Mouse (Mus musculus): ENCODE data around the gene Col4a3bp. TPM values are rescaled to one million over a fixed set of nuclear protein-coding genes. Genes with fewer than 3 reads are reported as not detected.
A peak's percentile ranks its signal among the peaks of the same experiment; 100 is the strongest.

Gene Col4a3bp
- total RNA-seq, 2 experiments from 2014 or later: 30.3 to 36.5 TPM

- no peak for DNase-seq
Observed at GRCm38 (mm10) chr13:96541381-96541780, 1.0 kb upstream of the Col4a3bp start.

- peak; percentile 59 for DNase-seq
Observed at GRCm38 (mm10) chr13:96542901-96543891, 778 bp downstream of the Col4a3bp start.

GRCm38 (mm10) chr13:96544506-96544905 is 2.1 kb downstream of the Col4a3bp start:
- DNase-seq: no peak

GRCm38 (mm10) chr13:96547250-96547649 is 4.8 kb downstream of the Col4a3bp start:
- DNase-seq: no peak

GRCm38 (mm10) chr13:96547941-96548340 is 5.5 kb downstream of the Col4a3bp start:
- no peak for DNase-seq

GRCm38 (mm10) chr13:96555099-96555498 is 12.7 kb downstream of the Col4a3bp start:
- DNase-seq: no peak

- DNase-seq: no peak
Observed at GRCm38 (mm10) chr13:96567977-96568376, 25.6 kb downstream of the Col4a3bp start.

- no peak for DNase-seq
Observed at GRCm38 (mm10) chr13:96570313-96571015, 28.0 kb downstream of the Col4a3bp start.

GRCm38 (mm10) chr13:96571016-96571361 is 28.6 kb downstream of the Col4a3bp start:
- no peak for DNase-seq

- DNase-seq: no peak
Observed at GRCm38 (mm10) chr13:96574170-96574569, 31.8 kb downstream of the Col4a3bp start.

GRCm38 (mm10) chr13:96579104-96579503 is 36.7 kb downstream of the Col4a3bp start:
- DNase-seq: no peak

GRCm38 (mm10) chr13:96579979-96580378 is 37.6 kb downstream of the Col4a3bp start:
- DNase-seq: no peak

- no peak for DNase-seq
Observed at GRCm38 (mm10) chr13:96584201-96584600, 41.8 kb downstream of the Col4a3bp start.

- no peak for DNase-seq
Observed at GRCm38 (mm10) chr13:96586540-96586939, 44.1 kb downstream of the Col4a3bp start.

- no peak for DNase-seq
Observed at GRCm38 (mm10) chr13:96588642-96589041, 46.2 kb downstream of the Col4a3bp start.

- DNase-seq: no peak
Observed at GRCm38 (mm10) chr13:96593621-96594020, 51.2 kb downstream of the Col4a3bp start.

- no peak for DNase-seq
Observed at GRCm38 (mm10) chr13:96594070-96594469, 51.7 kb downstream of the Col4a3bp start.

GRCm38 (mm10) chr13:96599182-96599581 is 56.8 kb downstream of the Col4a3bp start:
- DNase-seq: no peak

GRCm38 (mm10) chr13:96604242-96604641 is 61.8 kb downstream of the Col4a3bp start:
- DNase-seq: no peak

- DNase-seq: no peak
Observed at GRCm38 (mm10) chr13:96614615-96615014, 72.2 kb downstream of the Col4a3bp start.

- DNase-seq: no peak
Observed at GRCm38 (mm10) chr13:96620891-96621290, 78.5 kb downstream of the Col4a3bp start.

- DNase-seq: no peak
Observed at GRCm38 (mm10) chr13:96630396-96630795, 88.0 kb downstream of the Col4a3bp start.

- no peak for DNase-seq
Observed at GRCm38 (mm10) chr13:96644168-96644567, 101.8 kb downstream of the Col4a3bp start.
